Mouse (Mus musculus): ENCODE data around the gene Atp8b3. TPM values are rescaled to one million over a fixed set of nuclear protein-coding genes. Genes with fewer than 3 reads are reported as not detected.

Gene Atp8b3
- total RNA-seq (2021) = not detected
- long read RNA-seq, experiment 1 = 0 reads
- long read RNA-seq, experiment 2 = 0 reads

DNA sequence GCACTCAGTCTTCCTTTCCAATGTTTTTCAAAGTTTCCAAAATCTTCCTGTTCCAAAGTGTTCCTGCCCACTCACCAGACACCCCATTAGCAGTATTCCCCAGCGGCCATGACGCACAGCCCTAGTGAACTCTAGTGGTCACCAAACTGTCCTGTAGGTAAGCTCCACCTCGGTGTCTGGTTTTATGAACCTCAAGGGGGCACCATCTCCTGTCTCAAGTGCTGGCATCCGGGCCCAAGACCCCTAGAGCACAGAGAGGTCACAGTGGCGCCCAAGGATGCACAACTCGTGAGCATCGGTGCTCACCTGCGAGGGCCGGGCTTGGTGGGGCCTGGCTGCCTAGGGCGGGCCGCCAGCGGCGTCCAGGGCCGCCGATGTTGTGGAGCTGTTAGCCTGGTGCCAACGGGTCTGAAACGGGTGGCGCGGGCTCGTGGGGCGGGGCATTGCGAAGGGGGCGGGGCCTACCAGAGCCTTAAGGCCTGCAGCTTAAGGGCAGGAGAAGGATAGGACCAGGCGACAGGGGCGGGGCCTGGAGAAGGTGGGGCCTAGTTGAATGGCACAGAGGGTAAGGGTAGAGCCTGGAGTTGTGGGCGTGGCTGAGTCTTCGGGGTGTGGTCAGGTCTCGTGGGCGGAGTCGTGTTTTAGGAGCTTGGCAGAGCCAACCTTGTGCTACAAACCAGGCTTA lies at the start of gene Atp8b3:
Gene Atp8b3 (minus strand): TSS at position 415 of the 685 bp plus-strand sequence.
- TF ChIP-seq CTCF (IDR thresholded peaks at IDR 0.05) = no peak
- intact Hi-C loops (cut with DNase I) = no loop called here
- Histone ChIP-seq H3K27ac (no peak within 1 kb of the TSS), H3K4me3 (peak within 1 kb of the TSS; percentile 46)
- DNase-seq = peak; percentile 86

DNA sequence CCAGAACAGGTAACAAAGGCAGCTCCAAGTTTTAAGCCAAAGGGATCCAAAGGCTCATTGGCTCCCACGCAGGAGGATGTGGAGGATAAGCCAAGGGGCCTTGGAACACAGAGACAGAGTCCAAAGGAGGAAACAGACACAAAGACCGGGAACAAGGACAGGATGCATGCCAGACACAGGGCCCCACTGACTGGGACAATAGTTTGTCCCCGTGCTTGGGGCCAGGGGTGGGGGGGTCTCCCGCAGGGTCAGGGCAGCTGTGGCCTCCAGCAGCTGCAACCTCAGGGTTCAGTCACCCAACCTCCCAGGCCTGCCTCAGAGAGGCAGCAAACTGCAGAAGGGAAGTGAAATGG lies 48.4 kb upstream of the Atp8b3 start:
- Histone ChIP-seq H3K27ac (peak overlapping the region; percentile 90), H3K4me3 (peak overlapping the region; percentile 94)
- no peak for DNase-seq
- intact Hi-C loops (cut with DNase I) = no loop called here
- TF ChIP-seq CTCF (IDR thresholded peaks at IDR 0.05) = no peak

DNA sequence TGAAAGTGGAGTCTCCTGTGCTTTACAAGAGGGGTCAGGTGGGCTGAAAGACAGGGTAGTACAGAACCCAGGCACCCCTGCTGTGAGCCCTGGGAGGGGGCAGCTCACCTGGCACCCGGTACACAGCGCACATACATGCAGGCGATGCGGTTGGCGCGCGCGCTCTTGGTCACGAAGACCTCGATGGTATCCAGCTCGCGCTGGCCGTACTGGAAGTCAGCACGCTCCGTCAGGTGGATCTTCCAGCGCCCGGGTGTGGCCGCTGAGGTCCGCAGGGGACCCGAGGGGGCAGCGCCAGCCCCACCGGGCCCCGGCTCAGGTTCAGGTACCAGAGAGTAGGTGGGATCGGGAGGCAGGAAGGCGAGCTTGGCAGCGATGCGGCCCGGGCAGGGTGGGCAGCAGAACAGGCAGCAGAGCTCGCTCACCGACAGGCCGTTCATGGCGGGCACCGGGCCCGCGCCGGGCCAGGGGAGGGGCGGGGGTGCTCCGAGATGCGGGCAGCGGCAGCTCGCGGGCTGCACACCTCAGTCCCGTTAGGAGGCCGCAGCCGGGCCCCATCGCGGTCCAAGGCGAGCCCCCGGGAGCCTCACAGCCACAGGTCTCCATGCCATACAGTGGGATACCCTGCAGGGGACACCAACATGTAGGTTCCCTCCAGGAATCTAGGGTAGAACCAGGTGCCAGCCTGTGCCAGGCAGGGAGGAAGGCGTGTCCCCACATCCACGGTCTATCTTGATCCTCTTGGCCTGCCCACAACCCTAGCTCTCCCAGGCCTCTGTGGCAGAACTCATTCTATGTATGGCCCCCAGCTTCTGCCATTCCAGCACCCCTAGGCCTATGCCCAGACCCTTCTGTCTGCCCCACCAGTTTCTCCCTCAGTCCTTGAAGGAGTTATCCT lies 47.7 kb upstream of the Atp8b3 start:
- intact Hi-C loops (cut with DNase I) = no loop called here
- H3K27ac ChIP-seq = peak overlapping the region; percentile 90
- no peak for TF ChIP-seq CTCF (IDR thresholded peaks at IDR 0.05)
- peak overlapping the region; percentile 94 for H3K4me3 ChIP-seq
- DNase-seq = no peak

DNA sequence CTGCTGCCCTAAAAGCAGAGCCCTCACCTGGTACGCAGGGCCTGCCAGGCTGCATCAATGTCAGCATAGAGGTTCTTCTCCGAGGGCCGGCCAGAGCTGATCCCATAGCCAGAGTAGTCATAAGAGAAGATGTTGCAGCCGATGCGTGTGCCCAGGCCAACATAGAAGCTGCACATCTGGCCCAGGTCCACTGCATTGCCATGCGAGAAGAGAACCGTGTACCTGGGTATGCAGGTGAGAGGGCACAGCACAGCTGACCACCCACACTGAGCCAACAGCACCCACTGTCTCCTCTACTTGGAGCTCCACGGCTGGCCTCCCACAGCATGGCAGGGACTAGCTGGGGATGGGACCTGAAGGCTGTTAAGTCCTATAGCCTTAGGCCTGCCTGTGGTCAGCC lies 46.7 kb upstream of the Atp8b3 start:
- intact Hi-C loops (cut with DNase I) = no loop called here
- no peak for TF ChIP-seq CTCF (IDR thresholded peaks at IDR 0.05)
- no peak for DNase-seq
- peak overlapping the region; percentile 94 for H3K4me3 ChIP-seq
- H3K27ac ChIP-seq = peak overlapping the region; percentile 90

DNA sequence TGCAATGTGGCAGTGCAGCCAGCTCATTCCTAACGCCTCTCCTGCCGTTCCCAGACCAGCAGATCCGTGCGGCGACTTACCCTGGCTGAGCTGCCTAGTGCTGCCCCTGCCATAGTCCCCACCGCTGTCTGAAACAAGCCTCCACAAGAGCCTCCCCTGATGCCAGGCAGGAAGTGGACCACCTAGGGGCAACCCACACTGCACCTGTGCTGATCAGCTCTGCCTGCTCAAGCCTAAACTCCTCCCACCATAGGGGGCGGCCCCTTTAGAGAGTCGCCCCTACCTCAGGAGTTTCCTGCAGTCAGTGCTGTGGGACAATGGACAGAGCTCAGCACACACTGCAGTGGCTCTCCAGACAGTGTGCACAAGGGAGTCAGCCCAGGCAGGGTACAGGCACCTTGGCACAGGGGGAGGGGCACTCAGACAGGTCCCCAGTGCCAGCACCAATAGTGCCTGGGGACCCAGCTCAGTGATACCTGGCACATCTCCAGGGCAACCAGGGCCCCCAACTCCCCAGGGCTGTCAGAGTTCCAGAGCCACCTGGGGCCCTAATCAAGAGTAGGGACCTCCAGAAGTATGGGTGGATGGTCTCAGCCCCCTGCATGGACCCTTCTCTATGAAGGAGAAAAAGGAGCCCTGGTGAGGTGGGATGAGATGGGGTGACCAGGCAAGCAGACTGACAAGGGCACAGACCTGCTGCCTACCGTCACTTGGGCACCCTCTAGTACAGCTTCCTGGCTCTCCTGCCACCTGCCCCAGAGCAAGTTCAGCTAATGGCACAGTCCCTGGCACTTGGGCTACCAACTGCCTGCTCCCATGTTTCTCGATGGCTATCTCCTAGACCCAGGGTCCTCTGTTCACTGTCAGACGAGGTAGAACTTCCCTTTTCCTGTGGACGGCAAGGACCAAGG lies 46.0 kb upstream of the Atp8b3 start:
- TF ChIP-seq CTCF (IDR thresholded peaks at IDR 0.05) = no peak
- Histone ChIP-seq H3K4me3 (peak overlapping the region; percentile 94), H3K27ac (peak overlapping the region; percentile 90)
- no peak for DNase-seq
- intact Hi-C loops (cut with DNase I) = no loop called here

DNA sequence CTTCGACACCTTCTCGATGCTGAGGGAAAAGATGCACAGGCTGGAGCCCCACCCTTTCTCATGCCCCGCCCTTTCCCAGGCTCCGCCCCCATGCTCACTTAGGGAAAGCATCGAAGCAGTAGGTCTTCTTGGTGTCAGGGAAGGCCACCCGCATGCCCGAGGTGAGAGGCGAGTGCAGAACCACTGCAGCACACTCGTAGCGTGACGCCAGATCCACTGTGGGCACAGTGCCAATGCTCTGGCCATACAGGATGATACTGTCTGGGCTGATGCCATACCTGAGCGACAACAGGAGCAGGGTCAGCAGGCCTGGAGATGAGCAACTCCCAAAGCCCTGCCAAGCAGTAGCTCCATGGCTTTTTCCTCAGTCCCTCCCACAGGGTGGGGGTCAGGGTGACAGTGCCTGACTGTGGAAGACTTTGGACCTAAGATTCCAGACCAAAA lies 45.1 kb upstream of the Atp8b3 start:
- Histone ChIP-seq H3K27ac (peak overlapping the region; percentile 90), H3K4me3 (peak overlapping the region; percentile 94)
- TF ChIP-seq CTCF (IDR thresholded peaks at IDR 0.05) = no peak
- peak; percentile 51 for DNase-seq
- intact Hi-C loops (cut with DNase I) = no loop called here

DNA sequence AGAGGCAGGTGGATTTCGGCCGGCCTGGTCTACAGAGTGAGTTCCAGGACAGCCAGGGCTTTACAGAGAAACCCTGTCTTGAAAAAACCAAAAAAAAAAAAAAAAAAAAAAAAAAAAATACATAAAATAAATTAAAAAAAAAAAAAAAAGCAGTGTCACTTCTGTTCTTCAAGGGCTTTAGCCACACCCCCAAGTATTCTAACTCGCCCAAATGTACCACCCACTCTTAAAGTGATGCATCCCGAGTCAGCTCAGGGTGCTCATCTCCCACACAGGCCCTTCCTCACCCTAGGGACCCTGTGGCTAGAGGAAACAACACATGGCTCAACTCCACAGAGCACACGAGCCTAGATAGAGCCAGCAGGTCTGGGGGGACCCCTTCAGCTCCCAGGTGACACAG lies 44.1 kb upstream of the Atp8b3 start:
- intact Hi-C loops (cut with DNase I) = no loop called here

DNA sequence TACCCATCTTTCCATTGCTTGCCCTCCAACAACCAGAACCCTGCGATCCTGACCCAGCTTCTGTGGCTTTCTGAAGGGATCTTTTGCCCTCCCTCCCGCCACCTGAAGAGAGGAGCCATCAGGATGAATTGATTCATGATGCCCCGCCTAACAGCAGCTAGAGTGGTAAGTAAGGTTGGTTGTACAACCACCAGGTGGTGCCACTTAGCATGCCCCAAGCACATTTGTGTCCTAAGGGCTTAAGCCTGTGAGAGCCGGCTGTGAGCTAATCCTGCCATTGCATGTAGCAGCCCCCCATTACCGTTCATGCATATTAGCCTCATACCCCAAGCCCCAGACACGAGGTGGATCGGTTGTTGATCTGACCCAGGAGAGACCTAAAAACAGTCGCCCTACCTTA lies 40.0 kb upstream of the Atp8b3 start:
- H3K4me3 ChIP-seq = peak overlapping the region; percentile 80
- H3K27ac ChIP-seq = peak overlapping the region; percentile 92
- intact Hi-C loops (cut with DNase I) = loop anchor here (1.0 to 5.0 kb wide), 2 partner anchors 38 to 109 kb away; no protein-coding TSS in a partner anchor
- DNase-seq = peak; percentile 62
- peak; percentile 57 for TF ChIP-seq CTCF (IDR thresholded peaks at IDR 0.05)

More for the DNA sequence above, 44.1 kb upstream of the Atp8b3 start:
- 0 out of 2 replicates have a peak overlapping the region, but pooled peaks have one; percentile 90 for H3K27ac ChIP-seq
- TF ChIP-seq CTCF (IDR thresholded peaks at IDR 0.05) = no peak
- no peak overlapping the region for H3K4me3 ChIP-seq
- DNase-seq = no peak

DNA sequence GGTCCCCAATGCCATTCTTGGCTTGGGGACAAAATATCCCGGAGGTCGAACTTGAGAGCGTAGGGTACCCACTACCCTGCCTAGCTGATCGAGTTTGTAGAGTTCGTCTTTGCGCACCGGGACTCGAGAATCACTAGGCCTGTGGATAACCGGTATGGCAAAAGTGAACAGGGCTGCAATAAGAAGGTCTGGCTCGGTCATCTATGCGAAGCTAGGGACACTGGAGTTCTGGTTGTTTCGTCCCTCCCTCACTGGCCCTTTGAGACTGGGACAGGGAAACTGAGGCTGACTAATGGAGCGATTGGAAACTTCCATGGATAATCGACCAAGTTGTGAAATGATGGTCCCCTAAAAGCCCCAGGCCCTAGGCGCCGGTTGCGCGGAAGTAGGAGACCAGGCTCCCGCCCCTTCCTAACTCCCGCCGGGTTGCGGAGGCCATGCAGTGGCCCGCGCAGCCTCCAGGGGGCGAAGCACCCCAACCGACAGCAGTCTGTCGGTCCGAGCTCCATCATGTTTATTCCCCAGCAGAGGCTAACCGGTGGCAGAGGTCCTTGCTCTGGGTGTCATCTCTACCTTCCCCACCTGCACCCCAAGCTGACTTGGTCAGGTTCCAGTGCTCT lies 39.3 kb upstream of the Atp8b3 start:
- H3K4me3 ChIP-seq = peak overlapping the region; percentile 80
- H3K27ac ChIP-seq = peak overlapping the region; percentile 92
- peak; percentile 88 for DNase-seq
- peak; percentile 93 for TF ChIP-seq CTCF (IDR thresholded peaks at IDR 0.05)
- intact Hi-C loops (cut with DNase I) = loop anchor here (5.0 kb wide), 1 partner anchor 39 kb away; no protein-coding TSS in a partner anchor

DNA sequence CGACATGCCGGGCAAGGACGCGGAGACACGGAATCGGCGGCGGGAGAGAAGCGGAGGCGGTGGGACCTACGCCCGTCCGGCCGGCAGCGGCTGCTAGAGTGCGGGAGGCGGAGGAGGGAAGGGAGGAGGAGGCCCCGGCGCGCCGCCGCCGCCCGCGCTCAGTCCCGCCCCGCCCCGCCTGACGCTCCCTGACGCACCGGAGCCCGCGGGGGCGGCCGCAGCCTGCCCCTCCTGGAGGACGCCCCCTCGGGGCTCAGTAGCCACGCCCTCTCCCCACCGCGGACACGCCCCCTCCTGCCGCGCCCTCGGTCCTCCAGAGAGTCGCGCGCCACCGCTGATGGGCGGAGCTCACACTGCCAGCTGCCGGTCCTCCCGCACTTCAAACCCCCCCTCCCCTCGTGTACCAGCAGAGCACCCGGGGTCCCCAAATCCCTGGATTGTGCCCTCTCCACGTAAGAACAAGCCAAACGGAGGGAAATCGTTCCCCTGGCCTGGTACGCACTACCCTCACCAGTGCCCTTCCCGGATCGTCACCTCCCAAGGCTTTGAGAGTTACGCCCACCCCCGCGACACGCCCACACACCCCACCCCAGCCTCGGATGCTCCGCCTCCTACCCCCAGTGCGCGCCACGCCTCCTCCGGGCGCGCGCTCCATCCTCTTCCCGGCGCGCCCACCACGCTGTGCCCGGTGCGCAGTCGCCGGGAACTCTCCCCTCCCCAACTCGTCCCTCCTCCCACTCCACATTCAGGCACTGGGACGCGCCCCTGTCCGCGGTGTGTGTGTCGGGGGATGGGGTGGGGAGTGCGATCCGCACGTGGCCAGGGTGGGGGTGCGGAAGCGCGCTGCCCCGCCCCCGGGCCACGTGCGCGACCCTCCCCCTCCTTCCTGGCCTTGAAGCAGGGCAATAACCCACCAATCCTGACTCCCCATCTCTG lies 38.5 kb upstream of the Atp8b3 start, which contains the start of gene Klf16:
Gene Klf16 (minus strand): TSS at position 127 of the 936 bp plus-strand sequence.
- peak; percentile 98 for DNase-seq
- Histone ChIP-seq H3K4me3 (peak within 1 kb of the TSS; percentile 80), H3K27ac (peak within 1 kb of the TSS; percentile 92)
- intact Hi-C loops (cut with DNase I) = loop anchor here (5.0 kb wide), 1 partner anchor 40 kb away; no protein-coding TSS in a partner anchor
- TF ChIP-seq CTCF (IDR thresholded peaks at IDR 0.05) = no peak

Measured in gastrocnemius, adult 2 months (tissue).